ENCODE assay signal across 29 mouse cellular contexts in genomic region chr17:66212616-66213015, GRCm38 (mm10).
DNase-seq lines count a peak whose midpoint lies in the region; ATAC-seq and TF ChIP-seq lines count a peak whose summit lies in the region.
"Had no signal": no experiment of that assay in that cellular context is flagged by ENCODE, and none has a peak within 500 bp of the region (broad histone marks: within the 10 kb centered on the region; RNA-seq: fewer than 3 reads in every experiment).

No protein-coding gene starts in this region.

- WGBS in liver, embryonic 12.5 days (ENCODE audit: insufficient replicate concordance) = 68% methylated on average over 9 of the region's 9 CpGs
- WGBS in liver, postnatal 0 days (ENCODE audit: insufficient replicate concordance) = 73% methylated on average over 9 of the region's 9 CpGs
- WGBS in liver, embryonic 13.5 days (ENCODE audit: insufficient replicate concordance) = 63% methylated on average over 9 of the region's 9 CpGs
- 63% methylated on average over 9 of the region's 9 CpGs for WGBS in liver, embryonic 16.5 days (ENCODE audit: insufficient replicate concordance)

- no peak for DNase-seq in liver, postnatal 0 days
- DNase-seq in liver, embryonic 13.5 days = no peak
- no peak for DNase-seq in lung, postnatal 25 days (ENCODE audit: low spot score)
- no peak for DNase-seq in adrenal gland, adult 18-20 months (ENCODE audit: low spot score in 2 of 2)
- DNase-seq: adrenal gland, adult 8-10 months; adrenal gland, postnatal 36 days; B cell, adult 2 months; cerebellum, adult 11-12 months; cerebellum, adult 8-10 months; cerebellum, postnatal 10 days; cerebellum, postnatal 36 days; forebrain, postnatal 0 days; gastrocnemius, adult 2 months; gastrocnemius, postnatal 14 days; heart, adult 18-20 months; heart, postnatal 10 days; heart, postnatal 36 days had no signal

- peak; percentile 51 for ATAC-seq in liver, embryonic 12.5 days
- no peak for ATAC-seq in liver, postnatal 0 days
- ATAC-seq in liver, embryonic 13.5 days (ENCODE audit: low read depth) = peak; percentile 57
- ATAC-seq in liver, embryonic 16.5 days (ENCODE audit: low read depth) = peak; percentile 37
- ATAC-seq: forebrain, embryonic 14.5 days; forebrain, postnatal 0 days; hindbrain, embryonic 16.5 days; intestine, embryonic 15.5 days had no signal

- peaks cover 9% of the 10 kb centered on the region for H3K4me1 ChIP-seq in liver, embryonic 12.5 days
- H3K4me1 ChIP-seq in liver, postnatal 0 days (ENCODE audit: insufficient read depth) = no peaks in the 10 kb centered on the region
- H3K4me1 ChIP-seq in liver, embryonic 13.5 days (replicated peaks) = 0 out of 2 replicates have a peak, but pooled peaks cover 10% of the 10 kb centered on the region
- no peaks in the 10 kb centered on the region for H3K4me1 ChIP-seq in liver, embryonic 16.5 days (ENCODE audit: control insufficient read depth, low read depth, low read length)
- H3K4me1 ChIP-seq: embryonic facial prominence, embryonic 12.5 days; embryonic facial prominence, embryonic 15.5 days; heart, embryonic 12.5 days; heart, embryonic 15.5 days; hindbrain, embryonic 10.5 days; hindbrain, embryonic 13.5 days; intestine, embryonic 15.5 days had no signal

- TF ChIP-seq CTCF in liver, postnatal 0 days (IDR thresholded peaks at IDR 0.05; ENCODE audit: low read depth) = no peak

- no peak overlapping the region for H3K4me2 ChIP-seq in liver, embryonic 12.5 days
- no peak overlapping the region for H3K4me2 ChIP-seq in liver, postnatal 0 days (ENCODE audit: low read depth, low read length)
- H3K4me2 ChIP-seq in liver, embryonic 13.5 days = no peak overlapping the region
- no peak overlapping the region for H3K4me2 ChIP-seq in liver, embryonic 16.5 days (ENCODE audit: low read depth, low read length)
- H3K4me2 ChIP-seq: embryonic facial prominence, embryonic 12.5 days; embryonic facial prominence, embryonic 15.5 days; heart, embryonic 12.5 days; heart, embryonic 15.5 days; hindbrain, embryonic 13.5 days; intestine, embryonic 15.5 days had no signal

- no peak overlapping the region for H3K27ac ChIP-seq in liver, embryonic 12.5 days
- H3K27ac ChIP-seq in liver, postnatal 0 days (ENCODE audit: low read depth) = no peak overlapping the region
- no peak overlapping the region for H3K27ac ChIP-seq in liver, embryonic 13.5 days
- no peak overlapping the region for H3K27ac ChIP-seq in liver, embryonic 16.5 days (ENCODE audit: low read length)
- H3K27ac ChIP-seq: embryonic facial prominence, embryonic 12.5 days; embryonic facial prominence, embryonic 15.5 days; gastrocnemius, adult 2 months; heart, embryonic 15.5 days; hindbrain, embryonic 10.5 days; hindbrain, embryonic 13.5 days; intestine, embryonic 15.5 days had no signal

- H3K4me3 ChIP-seq in liver, embryonic 12.5 days = no peak overlapping the region
- H3K4me3 ChIP-seq in liver, postnatal 0 days (ENCODE audit: low read depth, low read length) = no peak overlapping the region
- no peak overlapping the region for H3K4me3 ChIP-seq in liver, embryonic 13.5 days (replicated peaks)
- H3K4me3 ChIP-seq in liver, embryonic 16.5 days (ENCODE audit: low read depth, low read length) = no peak overlapping the region
- H3K4me3 ChIP-seq: embryonic facial prominence, embryonic 12.5 days; embryonic facial prominence, embryonic 15.5 days; gastrocnemius, adult 2 months; heart, embryonic 12.5 days; heart, embryonic 15.5 days; hindbrain, embryonic 10.5 days; hindbrain, embryonic 13.5 days; intestine, embryonic 15.5 days had no signal

- H3K27me3 ChIP-seq in liver, embryonic 12.5 days (replicated peaks) = no peaks in the 10 kb centered on the region
- no peaks in the 10 kb centered on the region for H3K27me3 ChIP-seq in liver, postnatal 0 days (ENCODE audit: insufficient read depth, low read length)
- no peaks in the 10 kb centered on the region for H3K27me3 ChIP-seq in liver, embryonic 13.5 days
- no peaks in the 10 kb centered on the region for H3K27me3 ChIP-seq in liver, embryonic 16.5 days (ENCODE audit: control insufficient read depth, insufficient read depth, low read depth, low read length)
- H3K27me3 ChIP-seq: embryonic facial prominence, embryonic 12.5 days; embryonic facial prominence, embryonic 15.5 days; heart, embryonic 12.5 days; heart, embryonic 15.5 days; hindbrain, embryonic 13.5 days; intestine, embryonic 15.5 days had no signal

- no peak for TF ChIP-seq EP300 in liver, postnatal 0 days (IDR thresholded peaks at IDR 0.05; ENCODE audit: low read depth)

- no peaks in the 10 kb centered on the region for H3K36me3 ChIP-seq in liver, embryonic 12.5 days
- H3K36me3 ChIP-seq in liver, postnatal 0 days (replicated peaks; ENCODE audit: insufficient read depth, low read length) = no peaks in the 10 kb centered on the region
- H3K36me3 ChIP-seq in liver, embryonic 13.5 days = no peaks in the 10 kb centered on the region
- no peaks in the 10 kb centered on the region for H3K36me3 ChIP-seq in liver, embryonic 16.5 days (ENCODE audit: control insufficient read depth, insufficient read depth)
- H3K36me3 ChIP-seq: embryonic facial prominence, embryonic 12.5 days; embryonic facial prominence, embryonic 15.5 days; G1E; heart, embryonic 12.5 days; heart, embryonic 15.5 days; hindbrain, embryonic 10.5 days; hindbrain, embryonic 13.5 days; intestine, embryonic 15.5 days had no signal

- H3K9ac ChIP-seq in liver, embryonic 12.5 days = no peak overlapping the region
- no peak overlapping the region for H3K9ac ChIP-seq in liver, postnatal 0 days (replicated peaks)
- no peak overlapping the region for H3K9ac ChIP-seq in liver, embryonic 13.5 days
- no peak overlapping the region for H3K9ac ChIP-seq in liver, embryonic 16.5 days (ENCODE audit: low read depth, low read length)
- H3K9ac ChIP-seq: embryonic facial prominence, embryonic 12.5 days; embryonic facial prominence, embryonic 15.5 days; forebrain, postnatal 0 days; heart, embryonic 12.5 days; heart, embryonic 15.5 days; hindbrain, embryonic 13.5 days; intestine, embryonic 15.5 days had no signal

- H3K9me3 ChIP-seq in liver, embryonic 12.5 days (replicated peaks) = no peaks in the 10 kb centered on the region
- H3K9me3 ChIP-seq in liver, postnatal 0 days (ENCODE audit: low read length) = no peaks in the 10 kb centered on the region
- no peaks in the 10 kb centered on the region for H3K9me3 ChIP-seq in liver, embryonic 13.5 days (replicated peaks)
- no peaks in the 10 kb centered on the region for H3K9me3 ChIP-seq in liver, embryonic 16.5 days (replicated peaks; ENCODE audit: control insufficient read depth, low read length)
- H3K9me3 ChIP-seq: embryonic facial prominence, embryonic 12.5 days; embryonic facial prominence, embryonic 15.5 days; G1E; heart, embryonic 12.5 days; heart, embryonic 15.5 days; hindbrain, embryonic 10.5 days; hindbrain, embryonic 13.5 days; intestine, embryonic 15.5 days had no signal
